Mouse (Mus musculus) adrenal gland, postnatal 25 days (tissue): ENCODE measurements around the gene Cnn1. TPM values are rescaled to one million over a fixed set of nuclear protein-coding genes. Genes with fewer than 3 reads are reported as not detected.

ENCODE experiments used
- DNase-seq: peaks from one replicate; pipeline ENCODE4 v3.0.0; 2021; ENCODE audit warnings: mixed read lengths
- microRNA-seq, 2 experiments: library from miRNA; unstranded; fragments of <30 nt; microRNA quantifications; one replicate each; pipeline ENCODE4 v1.2.0; 2021
- total RNA-seq: library from RNA; stranded (reverse); gene quantifications from 2 replicates; pipeline ENCODE4 v1.2.3, GENCODE M21; 2021

Cnn1 gene
- total RNA-seq, 1 experiment from 2014 or later, result 0.46 TPM

- no peak for DNase-seq
Observed at GRCm38 (mm10) chr9:22157516-22158265, 58.7 kb downstream of the Cnn1 start.

Small RNA genes within 50 kb of the gene (microRNA-seq; reads per million reads assigned to microRNA genes)
- gene Mir7084, result 0 to 0.36 reads per million in 2 experiments

Other genes starting within 250 kb of the Cnn1 start
- 45.6 and 46.0 TPM in 2 replicates for gene Dock6, start 246.6 kb upstream of the Cnn1 start, total RNA-seq
- gene Rab3d, start 181.0 kb upstream of the Cnn1 start, total RNA-seq, result 36.3 and 71.9 TPM in 2 replicates
- 13.6 and 19.1 TPM in 2 replicates for gene Ccdc159, start 171.7 kb upstream of the Cnn1 start, total RNA-seq
- 471 and 609 TPM in 2 replicates for gene Tmem205, start 171.7 kb upstream of the Cnn1 start, total RNA-seq
- gene Plppr2, start 162.2 kb upstream of the Cnn1 start, total RNA-seq, result 35.6 and 40.5 TPM in 2 replicates
- 14.0 and 19.4 TPM in 2 replicates for gene Swsap1, start 143.5 kb upstream of the Cnn1 start, total RNA-seq
- gene Epor, start 135.7 kb upstream of the Cnn1 start, total RNA-seq, result 1.6 and 1.8 TPM in 2 replicates
- gene Rgl3, start 109.8 kb upstream of the Cnn1 start, total RNA-seq, result 33.9 and 66.9 TPM in 2 replicates
- 1.3 and 3.7 TPM in 2 replicates for gene Ccdc151, start 96.6 kb upstream of the Cnn1 start, total RNA-seq
- 161 and 164 TPM in 2 replicates for gene Prkcsh, start 96.4 kb upstream of the Cnn1 start, total RNA-seq
- 0.90 and 2.9 TPM in 2 replicates for gene Elavl3, start 47.2 kb upstream of the Cnn1 start, total RNA-seq
- not detected in 2 replicates for gene Gm49318, start 28.0 kb upstream of the Cnn1 start, total RNA-seq
- gene Zfp653, start 27.8 kb upstream of the Cnn1 start, total RNA-seq, result 9.4 and 12.4 TPM in 2 replicates
- 45.7 and 60.4 TPM in 2 replicates for gene Ecsit, start 13.8 kb upstream of the Cnn1 start, total RNA-seq
- 75.1 and 75.8 TPM in 2 replicates for gene Elof1, start 18.0 kb downstream of the Cnn1 start, total RNA-seq
- 19.0 and 25.4 TPM in 2 replicates for gene Acp5, start 36.5 kb downstream of the Cnn1 start, total RNA-seq
- 52.5 and 64.8 TPM in 2 replicates for gene Pigyl, start 57.6 kb downstream of the Cnn1 start, total RNA-seq
- gene Zfp872, start 88.9 kb downstream of the Cnn1 start, total RNA-seq, result 2.4 and 3.2 TPM in 2 replicates
- gene Zfp809, start 126.5 kb downstream of the Cnn1 start, total RNA-seq, result 46.4 and 52.1 TPM in 2 replicates
- 0.82 and 1.1 TPM in 2 replicates for gene Zfp599, start 160.7 kb downstream of the Cnn1 start, total RNA-seq
- 7.9 and 11.0 TPM in 2 replicates for gene Zfp810, start 208.4 kb downstream of the Cnn1 start, total RNA-seq